Mouse (Mus musculus): ENCODE measurements around the gene Epc2. TPM values are rescaled to one million over a fixed set of nuclear protein-coding genes. Genes with fewer than 3 reads are reported as not detected.

Gene Epc2
- polyA plus RNA-seq, 1 experiment from 2014 or later: 6.4 TPM

DNA sequence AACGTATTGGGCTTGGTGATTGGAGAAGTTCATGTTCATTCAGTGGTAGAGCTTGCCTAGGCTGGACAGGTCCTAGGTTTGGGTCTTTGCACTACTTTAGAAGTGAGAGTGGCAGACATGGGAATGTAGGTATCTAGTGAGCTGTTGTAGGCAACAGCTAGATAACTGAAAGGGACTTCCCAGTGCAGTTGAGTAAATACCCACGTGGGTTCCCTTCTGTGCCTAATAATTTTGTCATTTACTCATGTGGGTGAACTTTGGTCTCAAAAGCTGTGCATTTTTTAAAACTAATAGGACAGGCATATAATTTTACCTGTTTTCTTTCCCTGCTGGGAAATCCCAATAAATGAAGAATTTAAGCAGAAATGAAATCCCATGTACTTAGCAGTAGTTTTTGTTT lies 88.5 kb downstream of the Epc2 start:
- no peak for ATAC-seq (ENCODE audit: borderline replicate concordance, extremely low read depth, low FRiP score, low TSS enrichment)
- no peak overlapping the region for H3K27ac ChIP-seq
- H3K9me3 ChIP-seq: no peaks in the 10 kb centered on the region
- 0 out of 2 replicates have a peak, but pooled peaks cover 3% of the 10 kb centered on the region for H3K4me1 ChIP-seq
- WGBS: 70% methylated on average over 2 of the region's 2 CpGs
- H3K4me2 ChIP-seq: no peak overlapping the region
- no peaks in the 10 kb centered on the region for H3K27me3 ChIP-seq
- H3K4me3 ChIP-seq: no peak overlapping the region
- no peak overlapping the region for H3K9ac ChIP-seq
- H3K36me3 ChIP-seq: peaks cover 12% of the 10 kb centered on the region

DNA sequence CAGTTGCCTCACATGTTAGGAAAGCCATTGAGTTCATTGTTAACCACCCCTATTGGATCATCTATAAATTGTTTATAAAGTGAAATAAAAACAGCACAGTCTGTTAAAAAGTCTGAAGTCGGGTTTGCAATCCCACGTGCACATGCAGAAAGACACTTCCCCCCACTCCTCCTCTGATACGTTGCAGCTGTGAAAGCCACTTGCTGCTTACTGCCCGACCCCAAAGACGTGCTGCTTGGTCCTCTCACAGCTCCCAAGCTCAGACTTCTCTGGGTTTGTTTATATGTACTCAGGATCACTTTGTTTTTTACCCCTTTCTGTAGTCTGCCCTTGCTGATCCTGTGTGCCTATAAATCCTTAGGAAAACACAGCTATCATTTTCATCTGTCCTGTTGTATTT lies 96.5 kb downstream of the Epc2 start:
- no peak overlapping the region for H3K4me3 ChIP-seq
- no peaks in the 10 kb centered on the region for H3K4me1 ChIP-seq
- no peak overlapping the region for H3K27ac ChIP-seq
- no peak overlapping the region for H3K4me2 ChIP-seq
- H3K9ac ChIP-seq: no peak overlapping the region
- ATAC-seq (ENCODE audit: borderline replicate concordance, extremely low read depth, low FRiP score, low TSS enrichment): peak; percentile 67; the same call in 1 of the 2 replicates
- peaks cover 31% of the 10 kb centered on the region for H3K36me3 ChIP-seq
- 44% methylated on average over 5 of the region's 5 CpGs for WGBS
- H3K27me3 ChIP-seq: no peaks in the 10 kb centered on the region
- H3K9me3 ChIP-seq: no peaks in the 10 kb centered on the region

DNA sequence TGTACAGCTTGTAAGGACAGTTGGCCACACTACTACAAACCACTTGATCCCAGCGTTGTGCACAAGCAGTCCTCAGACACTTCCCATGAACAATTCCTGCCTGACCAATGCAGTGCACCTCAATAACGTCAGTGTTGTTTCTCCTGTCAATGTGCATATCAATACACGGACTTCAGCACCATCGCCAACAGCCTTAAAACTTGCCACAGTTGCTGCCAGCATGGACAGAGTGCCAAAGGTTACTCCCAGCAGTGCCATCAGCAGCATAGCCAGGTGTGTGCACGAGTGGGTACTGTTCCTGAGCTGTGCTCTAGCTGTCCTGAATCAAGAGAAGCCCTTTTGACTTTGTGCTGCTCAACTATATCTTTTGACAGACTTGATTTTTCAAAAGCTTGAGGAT lies 97.2 kb downstream of the Epc2 start:
- no peaks in the 10 kb centered on the region for H3K9me3 ChIP-seq
- H3K9ac ChIP-seq: no peak overlapping the region
- no peak overlapping the region for H3K4me3 ChIP-seq
- H3K36me3 ChIP-seq: peaks cover 35% of the 10 kb centered on the region
- no peak overlapping the region for H3K4me2 ChIP-seq
- 87% methylated on average over 5 of the region's 5 CpGs for WGBS
- no peaks in the 10 kb centered on the region for H3K27me3 ChIP-seq
- H3K27ac ChIP-seq: no peak overlapping the region
- H3K4me1 ChIP-seq: no peaks in the 10 kb centered on the region
- ATAC-seq (ENCODE audit: borderline replicate concordance, extremely low read depth, low FRiP score, low TSS enrichment): no peak

DNA sequence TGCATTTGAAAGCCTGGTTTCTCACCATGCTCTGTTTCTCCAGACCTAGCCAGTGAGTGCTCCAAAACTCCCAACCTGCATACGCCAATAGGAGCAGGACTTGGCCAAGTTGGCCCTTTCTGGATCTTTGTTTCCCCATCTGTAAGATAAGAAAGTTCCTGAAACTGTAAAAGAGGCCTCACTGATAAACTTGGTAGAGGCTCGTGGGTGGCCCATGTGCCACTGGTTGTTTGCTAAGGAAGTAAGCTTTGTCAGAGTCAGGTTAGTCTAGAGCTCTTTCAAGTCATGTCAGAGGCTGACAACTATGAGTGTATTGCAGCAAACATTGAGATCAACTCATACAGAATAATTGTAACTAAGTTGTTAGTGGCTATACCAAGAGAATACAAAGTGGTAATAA lies 101.8 kb downstream of the Epc2 start:
- H3K4me2 ChIP-seq: no peak overlapping the region
- H3K9ac ChIP-seq: no peak overlapping the region

DNA sequence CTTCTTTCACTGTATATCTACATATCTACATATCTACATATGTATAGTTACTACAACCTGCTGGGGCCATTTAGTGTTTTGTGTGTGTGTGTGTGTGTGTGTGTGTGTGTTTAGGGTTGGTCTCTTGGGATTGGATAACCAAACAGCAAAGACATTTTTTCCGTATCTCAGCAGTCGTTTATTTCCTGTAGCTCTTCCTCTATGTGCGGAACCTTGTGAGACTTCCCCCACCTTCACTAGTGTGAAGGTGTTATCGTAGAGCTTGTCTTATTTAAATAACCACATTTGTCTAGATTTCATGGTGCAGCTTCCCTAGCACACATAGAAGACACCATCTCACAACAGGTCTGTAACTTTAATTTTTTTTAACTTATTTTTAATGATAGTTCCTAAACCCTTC lies 106.1 kb downstream of the Epc2 start:
- Histone ChIP-seq H3K36me3 (peaks cover 11% of the 10 kb centered on the region), H3K4me3 (no peak overlapping the region), H3K4me1 (no peaks in the 10 kb centered on the region), H3K4me2 (no peak overlapping the region), H3K9me3 (no peaks in the 10 kb centered on the region), H3K27ac (no peak overlapping the region), H3K9ac (no peak overlapping the region), H3K27me3 (no peaks in the 10 kb centered on the region)
- WGBS: 95% methylated on average over 4 of the region's 4 CpGs
- no peak for ATAC-seq (ENCODE audit: borderline replicate concordance, extremely low read depth, low FRiP score, low TSS enrichment)

More for the DNA sequence above, 101.8 kb downstream of the Epc2 start:
- Histone ChIP-seq H3K27ac (no peak overlapping the region), H3K36me3 (peaks cover 25% of the 10 kb centered on the region), H3K27me3 (no peaks in the 10 kb centered on the region), H3K4me1 (no peaks in the 10 kb centered on the region), H3K4me3 (no peak overlapping the region), H3K9me3 (no peaks in the 10 kb centered on the region)
- WGBS: 75% methylated on average over 2 of the region's 2 CpGs
- ATAC-seq (ENCODE audit: borderline replicate concordance, extremely low read depth, low FRiP score, low TSS enrichment): no peak

DNA sequence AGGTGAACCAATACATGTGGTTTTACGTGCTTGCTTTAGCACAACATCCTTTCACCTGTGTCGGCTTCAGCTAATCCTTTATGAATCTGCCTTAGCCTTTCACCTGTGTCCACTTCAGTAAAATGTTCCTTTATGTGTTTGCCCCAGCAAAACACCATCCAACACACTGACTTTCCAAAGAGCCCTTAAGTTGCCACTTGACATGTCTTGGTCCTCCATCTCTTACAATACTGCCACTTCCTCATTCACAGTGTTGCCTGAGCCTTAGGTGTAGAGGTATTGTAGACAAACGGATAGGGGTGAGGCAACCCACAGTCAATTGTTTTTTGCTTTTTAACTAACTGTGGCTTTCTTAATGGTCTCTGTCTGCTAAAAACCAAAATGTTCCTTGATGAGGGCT lies 107.1 kb downstream of the Epc2 start:
- Histone ChIP-seq H3K4me1 (no peaks in the 10 kb centered on the region), H3K27ac (no peak overlapping the region), H3K9ac (no peak overlapping the region), H3K4me3 (no peak overlapping the region), H3K4me2 (no peak overlapping the region), H3K9me3 (no peaks in the 10 kb centered on the region), H3K36me3 (peaks cover 5% of the 10 kb centered on the region; the same call in 1 of the 2 replicates), H3K27me3 (no peaks in the 10 kb centered on the region)
- ATAC-seq (ENCODE audit: borderline replicate concordance, extremely low read depth, low FRiP score, low TSS enrichment): no peak
- WGBS: 61% methylated on average over 3 of the region's 3 CpGs

DNA sequence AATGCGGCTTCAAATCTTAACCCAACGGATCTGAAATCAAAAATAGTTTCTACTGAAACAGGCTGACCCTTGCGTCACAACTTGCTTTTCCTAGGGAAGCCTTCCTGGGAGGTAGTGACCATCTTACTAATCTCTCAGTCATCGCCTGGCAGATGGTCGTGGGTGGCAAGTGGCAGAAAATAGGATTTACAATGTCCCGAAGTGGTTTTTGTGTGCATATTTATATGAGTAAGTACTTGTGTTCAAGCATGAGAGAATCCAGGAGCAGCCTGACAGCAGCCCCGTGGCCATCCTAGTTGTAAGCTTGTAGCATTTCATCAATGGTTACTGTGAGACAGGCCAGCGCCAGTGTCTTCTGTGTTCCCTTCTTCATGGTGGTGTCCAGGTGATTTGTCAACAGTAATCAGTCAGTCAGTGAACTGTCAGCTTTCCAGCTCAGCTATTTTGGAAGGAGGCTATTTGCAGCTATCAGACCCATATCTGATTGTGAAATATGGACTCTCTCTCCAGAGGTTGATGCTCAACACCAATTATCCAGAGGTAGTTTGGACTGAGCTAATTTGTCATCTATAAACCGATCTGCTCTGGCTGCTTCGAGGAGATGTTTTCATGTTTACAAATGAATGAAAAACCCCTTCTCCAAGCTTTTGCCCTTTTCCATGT lies 111.5 kb downstream of the Epc2 start:
- no peaks in the 10 kb centered on the region for H3K9me3 ChIP-seq
- no peak overlapping the region for H3K4me3 ChIP-seq
- 63% methylated on average over 10 of the region's 10 CpGs for WGBS
- H3K27ac ChIP-seq: no peak overlapping the region
- H3K27me3 ChIP-seq: no peaks in the 10 kb centered on the region
- no peak for ATAC-seq (ENCODE audit: borderline replicate concordance, extremely low read depth, low FRiP score, low TSS enrichment)
- H3K36me3 ChIP-seq: no peaks in the 10 kb centered on the region
- H3K4me2 ChIP-seq: no peak overlapping the region
- no peak overlapping the region for H3K9ac ChIP-seq
- H3K4me1 ChIP-seq: no peaks in the 10 kb centered on the region

DNA sequence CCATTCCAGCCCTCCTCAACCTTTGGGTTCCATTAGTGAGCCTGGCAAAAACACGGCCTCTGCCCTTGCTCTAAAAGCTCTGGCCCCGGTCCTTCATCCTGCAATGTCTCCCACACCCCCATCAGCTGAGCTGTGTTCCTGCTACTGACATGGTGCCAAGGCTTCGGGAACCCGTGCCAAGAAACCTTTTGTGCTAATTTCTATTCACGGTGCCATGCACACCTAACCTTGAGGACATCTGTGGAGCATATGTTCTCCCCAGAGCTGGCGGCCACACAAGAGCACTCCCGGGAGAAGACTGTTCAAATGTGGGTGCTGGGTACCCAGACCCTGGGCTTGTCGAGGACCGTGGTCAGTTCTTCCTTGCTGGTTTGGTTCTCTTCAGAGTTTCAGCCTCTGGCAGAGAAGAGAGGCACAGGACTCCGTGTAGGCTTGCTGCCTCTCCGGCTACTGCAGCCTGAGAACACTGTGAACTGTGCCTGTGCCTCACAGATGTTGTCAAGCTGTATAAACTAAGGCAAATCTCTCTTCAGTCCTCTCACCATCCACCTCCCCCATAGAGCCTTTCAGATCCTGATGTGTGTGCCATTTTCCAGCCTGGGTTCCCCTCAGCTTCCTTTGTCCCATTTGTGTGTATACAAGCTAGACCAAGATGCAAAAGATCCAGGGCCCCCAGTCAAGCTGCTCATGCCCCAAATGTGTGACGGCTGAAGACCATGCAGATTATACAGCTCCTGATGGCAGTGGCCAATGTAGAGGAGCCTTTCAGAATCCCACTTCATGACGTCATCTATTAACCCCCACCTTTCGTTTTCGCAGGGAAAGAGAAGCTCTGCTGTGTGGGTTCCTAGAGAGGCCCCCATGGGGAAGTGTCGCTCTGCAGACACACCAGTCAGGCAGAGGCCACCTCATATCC lies 118.8 kb downstream of the Epc2 start:
- no peak overlapping the region for H3K4me3 ChIP-seq
- H3K9me3 ChIP-seq: no peaks in the 10 kb centered on the region
- peak; percentile 49 for ATAC-seq (ENCODE audit: borderline replicate concordance, extremely low read depth, low FRiP score, low TSS enrichment)
- WGBS: 53% methylated on average over 16 of the region's 16 CpGs
- H3K27ac ChIP-seq: no peak overlapping the region
- no peaks in the 10 kb centered on the region for H3K36me3 ChIP-seq
- H3K4me1 ChIP-seq: no peaks in the 10 kb centered on the region
- no peak overlapping the region for H3K9ac ChIP-seq
- no peak overlapping the region for H3K4me2 ChIP-seq
- H3K27me3 ChIP-seq: no peaks in the 10 kb centered on the region

DNA sequence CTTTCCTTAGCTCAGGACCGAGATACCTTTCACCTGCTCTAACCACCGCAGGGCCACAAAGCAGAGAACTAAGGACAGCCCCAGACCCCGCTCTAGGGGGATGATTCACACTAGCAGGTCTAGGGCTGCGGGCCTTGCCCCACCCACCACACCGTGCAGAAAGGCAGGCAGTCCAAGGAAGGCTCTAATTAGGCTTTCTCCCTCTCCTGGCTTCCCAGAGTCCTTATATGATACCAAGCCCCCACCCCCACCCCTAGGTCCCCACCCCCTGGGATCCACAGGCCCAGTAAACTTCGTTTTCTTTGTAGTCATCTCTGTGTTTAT lies 119.5 kb downstream of the Epc2 start:
- H3K9ac ChIP-seq: no peak overlapping the region
- H3K9me3 ChIP-seq: no peaks in the 10 kb centered on the region
- no peaks in the 10 kb centered on the region for H3K4me1 ChIP-seq
- no peaks in the 10 kb centered on the region for H3K27me3 ChIP-seq
- no peak overlapping the region for H3K4me3 ChIP-seq
- WGBS: 56% methylated on average over 6 of the region's 6 CpGs
- H3K36me3 ChIP-seq: no peaks in the 10 kb centered on the region
- H3K27ac ChIP-seq: no peak overlapping the region
- ATAC-seq (ENCODE audit: borderline replicate concordance, extremely low read depth, low FRiP score, low TSS enrichment): no peak
- H3K4me2 ChIP-seq: no peak overlapping the region

DNA sequence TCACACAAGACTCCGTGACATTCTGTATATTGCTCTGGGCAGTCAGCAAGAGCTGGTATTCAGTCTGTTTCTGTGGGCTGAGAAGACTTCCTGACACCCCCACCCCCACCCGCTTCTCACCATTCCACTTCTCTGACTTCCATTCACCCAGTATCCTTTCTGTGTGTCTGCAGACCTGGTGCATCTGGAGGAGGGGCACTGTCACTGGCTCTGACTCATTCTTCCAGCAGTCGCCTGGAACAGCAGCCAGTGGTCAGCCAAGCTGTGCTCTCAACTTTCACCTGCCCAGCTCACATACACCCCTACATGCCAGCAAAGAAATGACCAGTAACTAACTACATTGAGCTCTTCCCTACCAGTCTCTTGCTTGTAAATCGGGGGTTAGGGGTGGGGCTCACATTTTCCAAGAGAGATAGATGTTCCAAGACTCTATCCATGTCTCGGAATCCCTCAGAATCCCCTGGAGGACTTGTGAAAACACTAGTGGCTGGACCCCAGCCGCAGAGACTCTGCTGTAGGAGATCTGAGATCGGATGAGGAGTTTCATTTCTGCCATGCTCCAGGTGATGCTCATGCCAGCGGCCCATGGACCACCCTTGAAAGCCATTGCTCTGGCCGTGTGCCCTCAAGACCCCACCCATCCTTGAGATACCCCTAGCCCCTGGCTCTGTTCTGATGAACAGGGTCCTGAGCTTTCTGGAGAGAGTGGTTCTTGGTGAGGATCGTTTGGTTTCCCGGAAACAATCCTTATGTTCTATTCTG lies 120.1 kb downstream of the Epc2 start:
- H3K4me1 ChIP-seq: no peaks in the 10 kb centered on the region
- H3K4me3 ChIP-seq: no peak overlapping the region
- no peak overlapping the region for H3K4me2 ChIP-seq
- no peaks in the 10 kb centered on the region for H3K36me3 ChIP-seq
- no peak overlapping the region for H3K9ac ChIP-seq
- no peaks in the 10 kb centered on the region for H3K27me3 ChIP-seq
- H3K9me3 ChIP-seq: no peaks in the 10 kb centered on the region
- H3K27ac ChIP-seq: no peak overlapping the region
- 70% methylated on average over 11 of the region's 11 CpGs for WGBS
- no peak for ATAC-seq (ENCODE audit: borderline replicate concordance, extremely low read depth, low FRiP score, low TSS enrichment)

DNA sequence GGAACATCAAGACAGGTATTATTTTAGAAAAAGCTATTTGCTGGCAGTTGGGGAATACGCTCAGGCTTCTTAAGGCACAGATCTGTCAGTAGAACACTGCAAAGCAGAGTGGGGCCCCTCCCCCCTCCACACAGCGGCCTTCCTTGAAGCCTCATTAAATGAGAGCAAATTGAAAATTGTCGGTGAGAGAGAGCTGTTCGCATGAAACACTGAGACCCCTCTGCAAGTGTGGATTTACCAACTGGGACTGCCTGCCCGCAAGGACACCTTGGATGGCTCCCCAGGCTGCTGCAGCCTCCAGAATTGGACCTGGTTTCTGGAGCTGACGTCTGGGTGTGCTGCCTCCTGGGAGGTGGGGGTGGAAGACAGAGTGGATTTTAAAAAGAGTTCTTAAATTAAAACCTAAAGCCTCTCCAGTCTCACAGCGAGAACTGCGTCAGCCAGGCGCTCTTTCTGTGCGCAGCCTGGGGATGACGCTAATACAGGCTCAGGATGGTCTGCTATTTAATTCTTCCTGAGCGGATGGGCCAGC lies 120.9 kb downstream of the Epc2 start:
- Histone ChIP-seq H3K4me3 (no peak overlapping the region), H3K36me3 (no peaks in the 10 kb centered on the region), H3K27ac (no peak overlapping the region), H3K9me3 (no peaks in the 10 kb centered on the region), H3K4me1 (no peaks in the 10 kb centered on the region), H3K9ac (no peak overlapping the region), H3K27me3 (no peaks in the 10 kb centered on the region), H3K4me2 (no peak overlapping the region)
- WGBS: 61% methylated on average over 12 of the region's 12 CpGs
- no peak for ATAC-seq (ENCODE audit: borderline replicate concordance, extremely low read depth, low FRiP score, low TSS enrichment)

DNA sequence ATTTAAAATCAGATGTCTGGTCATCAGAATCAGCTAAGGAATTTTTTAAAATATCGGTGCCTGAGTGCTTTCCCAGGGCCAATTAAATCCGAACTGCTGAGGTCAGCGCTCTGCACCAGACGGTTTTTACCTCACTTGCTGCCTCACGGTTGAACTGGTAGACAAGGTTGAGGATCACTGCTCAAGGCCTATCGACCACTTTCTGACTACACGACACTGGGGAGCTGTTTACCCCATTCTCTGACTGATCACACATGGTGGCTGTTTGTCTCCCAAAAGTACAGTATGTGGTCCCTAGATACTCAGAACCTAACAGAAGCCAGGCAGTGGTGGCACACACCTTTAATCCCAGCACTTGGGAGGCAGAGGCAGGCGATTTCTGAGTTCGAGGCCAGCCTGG lies 121.4 kb downstream of the Epc2 start:
- no peaks in the 10 kb centered on the region for H3K9me3 ChIP-seq
- no peak for ATAC-seq (ENCODE audit: borderline replicate concordance, extremely low read depth, low FRiP score, low TSS enrichment)
- no peak overlapping the region for H3K27ac ChIP-seq
- H3K4me3 ChIP-seq: no peak overlapping the region
- H3K4me1 ChIP-seq: no peaks in the 10 kb centered on the region
- no peaks in the 10 kb centered on the region for H3K27me3 ChIP-seq
- no peak overlapping the region for H3K9ac ChIP-seq
- WGBS: 75% methylated on average over 9 of the region's 9 CpGs
- no peak overlapping the region for H3K4me2 ChIP-seq
- no peaks in the 10 kb centered on the region for H3K36me3 ChIP-seq

All from lung, embryonic 15.5 days (tissue).